Mouse (Mus musculus) thymus, adult 2 months (tissue): ENCODE results near the gene Cars. TPM values are rescaled to one million over a fixed set of nuclear protein-coding genes. Genes with fewer than 3 reads are reported as not detected.

Experiments used
- DNase-seq: peaks from one replicate; pipeline ENCODE4 v3.0.0; 2021
- H3K27ac ChIP-seq: fragments of 200-500 bp; 2 replicates; pipeline ENCODE4 v1.5.1; 2012; ENCODE audit warnings: low read length, control low read depth; ENCODE audit not compliant: control insufficient read depth, insufficient read depth
- H3K27me3 ChIP-seq: fragments of 200-500 bp; 2 replicates; pipeline ENCODE4 v1.6.1; 2012; ENCODE audit warnings: mild to moderate bottlenecking, low read length, moderate library complexity, mixed read lengths; ENCODE audit not compliant: control insufficient read depth, insufficient read depth
- H3K36me3 ChIP-seq: fragments of 200-500 bp; 2 replicates; pipeline ENCODE4 v1.6.1; 2012; ENCODE audit warnings: mild to moderate bottlenecking, low read length, moderate library complexity; ENCODE audit not compliant: control insufficient read depth, insufficient read depth
- H3K4me1 ChIP-seq: fragments of 200-500 bp; replicated peaks from 2 replicates; pipeline ENCODE4 v1.6.1; 2012; ENCODE audit warnings: low read length; ENCODE audit not compliant: control insufficient read depth, insufficient read depth
- H3K4me3 ChIP-seq: fragments of 200-500 bp; 2 replicates; pipeline ENCODE4 v1.5.1; 2012; ENCODE audit warnings: mild to moderate bottlenecking, low read length, control low read depth, moderate library complexity; ENCODE audit not compliant: control insufficient read depth, insufficient read depth
- CTCF ChIP-seq: fragments of 200-500 bp; IDR thresholded peaks from 2 replicates; pipeline ENCODE4 v1.5.1; 2012; ENCODE audit warnings: mild to moderate bottlenecking, control low read depth, low read length, moderate library complexity, borderline replicate concordance; ENCODE audit not compliant: control insufficient read depth, poor library complexity, insufficient read depth; ENCODE audit errors: extremely low read depth
- POLR2A ChIP-seq: fragments of 200-500 bp; IDR thresholded peaks from 2 replicates; pipeline ENCODE4 v1.6.1; 2012; ENCODE audit warnings: mild to moderate bottlenecking, low read length, control low read depth, moderate library complexity; ENCODE audit not compliant: control insufficient read depth, poor library complexity, insufficient read depth; ENCODE audit errors: extremely low read depth
- WGBS: fragments of 180-500 bp; shearing (Covaris S2); methylation state at CpG from one replicate; pipeline ENCODE4 v1.1.7; 2018; 5-methylcytosine and 5-hydroxymethylcytosine counted together
- polyA plus RNA-seq: library from polyadenylated mRNA; depleted of rRNA; stranded (reverse); fragments of >200 nt; gene quantifications from 2 replicates; pipeline ENCODE4 v1.2.3, GENCODE M21; 2012

Gene Cars
- polyA plus RNA-seq, 1 experiment = 24.5 TPM

DNA sequence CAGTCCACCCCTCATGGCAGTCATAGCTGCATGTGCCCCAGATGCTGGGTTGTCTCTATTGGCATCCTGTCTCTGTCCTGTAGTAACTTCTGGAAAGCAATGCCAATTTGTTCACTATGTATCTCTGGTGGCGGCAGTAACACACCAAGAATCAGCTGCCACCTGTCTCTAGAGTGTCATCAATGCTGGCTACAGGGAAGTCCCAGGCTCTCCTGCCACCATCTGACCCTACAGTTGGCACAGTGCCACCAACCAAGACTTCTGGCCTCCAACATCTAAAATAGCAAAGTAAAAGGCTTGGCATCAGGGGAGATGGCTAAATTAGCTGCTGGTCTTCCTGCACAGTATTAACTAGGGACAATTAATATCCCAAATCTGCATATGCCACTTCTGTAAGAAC is 67.5 kb downstream of the Cars start:
- Histone ChIP-seq H3K27ac (no peak overlapping the region), H3K4me3 (no peak overlapping the region), H3K36me3 (peaks cover 92% of the 10 kb centered on the region), H3K4me1 (no peaks in the 10 kb centered on the region), H3K27me3 (no peaks in the 10 kb centered on the region)
- WGBS = 93% methylated on average over 1 of the region's 1 CpGs
- no peak for DNase-seq
- TF ChIP-seq CTCF (no peak), POLR2A (no peak)

DNA sequence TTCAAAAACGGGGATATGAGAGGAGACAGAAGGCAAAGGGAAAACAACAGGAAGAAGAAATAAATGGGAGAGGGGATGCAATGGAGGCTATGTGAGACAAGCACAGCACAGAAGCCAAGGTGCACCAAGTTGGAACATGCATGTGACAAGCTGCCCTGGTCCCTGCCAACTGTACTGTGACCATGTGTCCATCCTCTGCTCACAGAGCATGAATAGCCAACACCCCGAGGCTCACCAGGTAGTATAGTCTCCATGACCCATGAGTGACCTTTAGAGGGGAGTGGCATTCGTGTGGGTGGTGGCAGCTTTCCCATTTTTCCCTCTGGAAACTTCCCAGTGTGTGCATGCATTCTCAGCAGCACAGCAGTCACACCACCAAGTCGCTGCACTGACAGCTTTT is 80.6 kb downstream of the Cars start:
- Histone ChIP-seq H3K4me1 (no peaks in the 10 kb centered on the region), H3K36me3 (peaks cover 95% of the 10 kb centered on the region), H3K27ac (no peak overlapping the region), H3K27me3 (no peaks in the 10 kb centered on the region), H3K4me3 (no peak overlapping the region)
- 97% methylated on average over 4 of the region's 4 CpGs for WGBS
- no peak for DNase-seq
- no peak for TF ChIP-seq CTCF
- no peak for TF ChIP-seq POLR2A

DNA sequence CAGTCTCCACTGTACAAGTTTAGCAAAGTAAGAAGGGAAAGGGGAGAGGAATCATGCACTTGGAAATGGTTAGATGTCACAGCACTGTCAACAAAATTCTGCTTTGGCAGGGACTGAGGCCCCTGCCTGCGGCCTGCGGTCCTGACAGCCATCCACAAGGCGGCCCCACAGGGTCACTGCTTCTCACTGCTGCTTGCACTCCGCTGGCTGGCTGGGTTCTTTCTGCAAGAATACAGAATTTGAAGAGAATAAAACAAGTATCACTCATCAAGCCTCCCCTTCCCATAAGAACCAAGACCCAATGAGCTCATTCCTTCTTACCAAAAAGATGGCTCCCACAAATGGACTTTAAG is 85.5 kb downstream of the Cars start:
- DNase-seq = no peak
- peaks cover 60% of the 10 kb centered on the region for H3K36me3 ChIP-seq

DNA sequence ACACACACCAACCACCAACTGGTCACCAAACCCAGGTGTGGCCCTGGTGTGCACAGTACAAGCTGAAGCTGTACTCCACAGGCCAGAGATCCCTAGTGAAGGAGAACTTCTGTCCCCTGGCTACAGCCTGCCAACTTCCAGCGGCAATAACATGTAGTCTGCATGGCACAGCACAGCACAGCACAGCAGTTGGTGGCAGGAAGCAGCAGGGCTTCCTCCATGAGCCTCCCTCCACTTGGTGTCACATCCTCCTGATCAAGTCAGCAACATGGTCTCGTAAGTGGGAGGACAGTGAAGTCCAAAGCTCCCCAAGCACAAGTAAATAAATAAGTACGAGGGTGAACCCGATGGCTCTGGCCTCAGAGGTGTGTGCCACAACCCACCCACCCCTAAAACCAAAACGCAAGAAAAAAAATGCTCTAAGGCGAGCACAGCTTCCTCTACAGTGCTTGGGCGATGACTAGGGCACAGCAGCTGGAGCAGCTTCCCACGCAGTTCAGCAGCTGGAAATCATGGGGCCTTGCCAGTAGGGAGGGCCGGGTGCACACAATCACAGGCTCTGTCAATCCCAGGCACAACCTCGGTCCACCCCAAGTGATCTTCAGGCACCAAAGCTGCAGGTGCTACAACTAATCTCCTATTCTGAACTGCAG is 86.0 kb downstream of the Cars start:
- no peak for DNase-seq
- TF ChIP-seq POLR2A (no peak), CTCF (no peak)
- peaks cover 55% of the 10 kb centered on the region for H3K36me3 ChIP-seq
- H3K4me3 ChIP-seq = no peak overlapping the region
- WGBS = 30% methylated on average over 10 of the region's 10 CpGs
- no peaks in the 10 kb centered on the region for H3K27me3 ChIP-seq
- no peak overlapping the region for H3K27ac ChIP-seq
- H3K4me1 ChIP-seq = no peaks in the 10 kb centered on the region

More for the DNA sequence above, 85.5 kb downstream of the Cars start:
- no peaks in the 10 kb centered on the region for H3K4me1 ChIP-seq
- 98% methylated on average over 4 of the region's 4 CpGs for WGBS
- H3K27me3 ChIP-seq = no peaks in the 10 kb centered on the region
- no peak overlapping the region for H3K4me3 ChIP-seq
- H3K27ac ChIP-seq = no peak overlapping the region
- TF ChIP-seq CTCF (no peak), POLR2A (no peak)

DNA sequence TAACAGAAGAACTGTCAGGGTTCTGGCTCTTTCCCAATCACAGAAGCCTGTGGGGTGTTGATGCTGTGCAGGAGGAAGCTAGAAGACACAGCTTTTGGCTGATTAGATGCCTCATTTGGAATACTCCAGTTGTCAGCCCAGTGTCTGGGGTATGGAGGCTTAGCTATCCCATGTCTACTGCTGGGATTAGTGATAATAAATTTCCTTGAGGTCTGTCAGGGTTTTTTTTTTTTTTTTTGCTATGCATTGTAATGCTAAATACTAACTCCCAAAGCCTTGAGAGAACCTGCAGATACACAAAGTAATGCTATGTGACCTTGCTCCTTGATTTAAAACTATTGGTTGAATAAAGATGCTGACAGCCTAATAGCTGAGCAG is 88.6 kb downstream of the Cars start:
- TF ChIP-seq POLR2A = no peak
- no peak for TF ChIP-seq CTCF

DNA sequence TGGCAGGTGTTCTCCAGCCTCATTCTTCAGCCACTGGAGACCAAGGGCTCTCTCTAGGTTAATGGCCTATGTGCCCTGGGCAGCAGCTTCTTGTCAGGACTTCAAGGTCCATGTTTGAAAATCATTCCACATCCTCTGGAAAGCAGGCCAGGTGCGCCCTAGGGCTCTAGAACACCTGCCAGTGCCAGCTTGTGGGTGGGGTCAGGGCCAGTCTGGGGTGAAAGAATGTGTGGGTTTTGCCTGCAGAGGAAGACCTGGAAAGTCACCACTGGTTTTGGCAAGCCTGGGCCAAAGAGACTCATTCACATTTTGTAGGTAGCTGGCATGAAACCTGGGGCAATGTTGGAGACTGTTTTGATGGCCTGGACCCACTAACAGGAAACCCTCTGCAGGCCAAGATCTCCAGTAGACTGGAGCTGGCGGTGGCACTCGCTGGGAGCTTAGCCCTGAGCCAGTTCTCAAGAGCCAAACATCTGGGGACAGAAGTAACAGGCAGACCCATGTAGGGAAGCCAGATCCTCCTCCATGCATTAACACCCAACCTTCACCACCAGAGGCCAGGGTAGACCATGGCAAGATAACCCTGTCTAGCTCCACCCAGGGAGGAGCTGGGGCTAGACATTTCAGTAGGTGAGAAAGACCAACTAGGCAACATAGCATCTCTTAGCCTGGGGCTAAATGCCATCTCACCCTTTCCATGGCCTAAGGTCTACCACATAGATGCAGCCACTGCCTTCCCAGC is 89.1 kb downstream of the Cars start:
- no peak for TF ChIP-seq POLR2A
- no peaks in the 10 kb centered on the region for H3K27me3 ChIP-seq
- H3K36me3 ChIP-seq = peaks cover 27% of the 10 kb centered on the region
- H3K4me1 ChIP-seq = no peaks in the 10 kb centered on the region
- WGBS = 96% methylated on average over 3 of the region's 3 CpGs
- no peak for DNase-seq
- H3K4me3 ChIP-seq = no peak overlapping the region
- no peak overlapping the region for H3K27ac ChIP-seq

More for the DNA sequence above, 88.6 kb downstream of the Cars start:
- H3K4me3 ChIP-seq = no peak overlapping the region
- peaks cover 32% of the 10 kb centered on the region for H3K36me3 ChIP-seq
- no peaks in the 10 kb centered on the region for H3K4me1 ChIP-seq
- no peak overlapping the region for H3K27ac ChIP-seq
- H3K27me3 ChIP-seq = no peaks in the 10 kb centered on the region
- DNase-seq = no peak
